Mouse (Mus musculus) cerebellum, postnatal 36 days (tissue): ENCODE data around the gene Rps6kb1.

Source experiments
- DNase-seq, 2 experiments: peaks; one replicate each; pipeline ENCODE4 v3.0.0; 2021 to 2022; ENCODE audit warnings: mixed read lengths in 2 of 2

Rps6kb1 gene

GRCm38 (mm10) chr11:86580319-86581113 is 35.9 kb upstream of the Rps6kb1 start:
- no peak for DNase-seq

DNA sequence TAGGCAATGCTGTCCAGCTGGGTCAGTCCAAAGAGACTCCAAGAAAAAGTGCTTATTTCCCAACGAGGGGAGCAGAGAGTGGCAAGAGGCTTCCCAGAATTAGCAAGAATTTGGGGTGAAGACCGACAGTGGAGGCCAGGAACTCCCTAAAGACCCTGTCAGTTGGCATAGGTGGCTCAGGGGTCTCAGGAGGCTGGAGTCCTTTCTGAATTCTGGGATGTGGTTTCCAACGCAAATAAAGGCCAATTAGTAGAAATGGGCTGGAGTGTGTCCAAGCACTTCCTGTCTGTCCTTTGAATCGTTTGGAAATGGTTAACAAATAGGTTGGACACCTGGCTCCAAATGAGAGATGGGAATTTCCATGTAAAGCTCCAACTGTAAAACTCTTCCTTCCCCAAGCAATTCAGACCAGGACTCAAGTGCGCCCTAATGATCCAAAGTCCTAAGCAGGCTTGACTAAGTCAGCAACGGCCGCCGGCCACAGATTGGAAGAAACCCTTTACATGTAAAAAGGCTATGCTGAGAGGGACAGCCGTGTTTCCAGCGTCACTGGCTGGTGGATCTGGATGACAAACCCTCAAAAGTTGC is 35.2 kb upstream of the Rps6kb1 start:
- DNase-seq, result no peak

GRCm38 (mm10) chr11:86578809-86579730 is 34.5 kb upstream of the Rps6kb1 start:
- no peak for DNase-seq

DNA sequence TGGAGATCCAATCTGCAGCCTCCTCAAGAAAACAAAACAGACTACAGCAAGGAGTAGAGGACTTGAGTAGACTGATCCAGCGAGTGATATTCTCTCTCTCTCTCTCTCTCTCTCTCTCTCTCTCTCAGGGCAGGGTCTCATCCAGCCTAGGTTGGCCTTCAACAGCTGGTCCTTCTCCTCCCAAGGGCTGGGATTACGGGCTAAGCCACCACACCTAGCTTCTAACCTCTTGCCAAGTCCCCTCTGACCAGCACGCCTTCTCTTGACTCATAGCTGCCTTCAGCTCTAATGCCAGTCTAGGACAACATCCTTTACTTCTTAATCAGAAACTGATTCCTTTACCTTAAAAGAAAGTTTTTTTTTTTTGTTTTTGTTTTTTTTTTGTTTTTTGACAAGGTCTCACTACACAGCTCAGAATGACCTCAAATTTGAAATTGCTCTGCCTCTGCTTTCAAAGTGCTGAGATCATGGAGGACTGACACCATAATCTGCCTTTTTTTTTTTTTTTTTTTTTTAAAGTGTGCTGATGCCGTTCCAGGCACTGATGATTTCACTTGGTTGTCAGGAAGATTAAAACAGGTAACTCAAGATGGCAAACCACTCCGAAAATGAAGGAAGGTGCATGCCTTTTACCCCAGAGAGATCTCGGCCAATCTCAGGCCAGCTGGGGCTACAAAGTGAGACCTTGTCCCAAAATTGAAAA is 33.7 kb upstream of the Rps6kb1 start:
- DNase-seq, result no peak

DNA sequence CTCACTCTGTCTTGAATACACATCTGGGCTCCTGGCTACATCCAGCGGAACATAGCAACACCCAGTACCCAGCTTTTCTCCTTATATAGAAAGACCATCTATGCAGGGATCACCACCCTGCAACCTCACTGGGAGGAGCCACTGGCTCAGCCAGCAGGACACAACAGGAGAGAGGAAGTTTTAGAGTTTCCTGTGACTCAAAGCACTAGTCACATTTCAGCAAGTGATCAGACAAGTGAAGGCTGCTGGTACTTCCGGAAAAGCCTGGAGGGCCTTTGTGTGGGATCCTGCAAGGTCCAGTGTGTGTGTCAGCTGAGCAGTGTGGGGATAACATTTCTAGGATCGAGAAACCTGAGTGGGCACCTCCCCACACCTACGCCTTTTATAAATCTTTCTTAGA is 32.6 kb upstream of the Rps6kb1 start:
- DNase-seq, result no peak

DNA sequence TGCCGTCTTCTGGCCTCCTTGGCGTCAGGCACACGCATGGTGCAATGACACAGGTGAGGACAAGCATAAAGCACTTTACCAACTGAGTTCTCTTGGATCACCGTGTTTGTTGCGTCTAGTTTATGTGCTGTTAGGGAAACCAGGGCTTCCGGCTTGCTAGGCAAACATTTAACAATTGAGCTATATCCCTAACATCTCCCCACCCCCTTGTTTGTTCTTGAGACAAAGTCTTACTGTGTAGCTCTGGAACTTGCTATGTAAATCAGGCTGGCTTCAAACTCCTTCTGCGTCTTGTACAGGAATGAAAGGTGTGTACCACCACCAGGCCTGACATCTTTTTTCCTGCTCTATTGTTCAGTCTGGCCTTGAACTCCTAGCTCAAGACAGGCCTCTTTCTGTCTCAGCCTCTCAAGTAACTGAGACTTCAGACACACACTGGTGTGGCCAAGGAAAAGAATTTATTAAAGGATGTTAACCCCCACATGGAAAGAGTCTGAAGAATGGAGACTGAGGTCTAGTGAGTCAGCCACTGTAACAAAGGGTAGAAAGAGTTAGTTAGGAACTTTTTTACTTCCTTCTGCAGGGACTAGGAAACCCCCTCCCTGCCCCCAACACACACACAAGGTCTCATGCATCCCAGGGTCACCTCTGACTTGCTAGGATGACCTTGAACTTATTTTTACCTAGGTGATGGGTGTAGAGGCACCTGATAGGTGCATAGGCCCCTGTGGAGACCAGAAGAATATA is 31.2 kb upstream of the Rps6kb1 start:
- DNase-seq, result no peak

- no peak for DNase-seq
These were observed 29.8 kb upstream of the Rps6kb1 start for GRCm38 (mm10) chr11:86574408-86574807.

GRCm38 (mm10) chr11:86573646-86574231 is 29.1 kb upstream of the Rps6kb1 start:
- no peak for DNase-seq

- DNase-seq, result no peak
These were observed 28.0 kb upstream of the Rps6kb1 start for GRCm38 (mm10) chr11:86572623-86573022.

DNA sequence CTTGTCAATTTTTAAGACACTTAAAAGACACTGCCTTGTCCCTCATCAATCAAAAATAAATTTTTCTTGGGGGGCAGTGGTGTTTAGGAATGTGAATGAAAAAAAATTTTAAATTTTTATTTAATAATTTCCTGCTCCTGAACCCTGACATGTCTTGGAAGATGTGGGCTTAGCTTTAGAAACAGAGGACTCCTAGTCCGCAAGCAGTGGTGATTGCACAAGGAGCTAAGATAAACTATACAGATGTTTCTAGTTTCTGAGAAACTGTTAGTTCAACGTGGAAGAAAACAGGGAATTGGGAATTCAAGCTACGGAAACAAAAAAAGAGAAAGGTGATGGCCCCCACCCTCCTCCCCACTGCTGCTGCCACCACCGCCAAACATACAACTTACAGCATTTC is 27.3 kb upstream of the Rps6kb1 start:
- no peak for DNase-seq

DNA sequence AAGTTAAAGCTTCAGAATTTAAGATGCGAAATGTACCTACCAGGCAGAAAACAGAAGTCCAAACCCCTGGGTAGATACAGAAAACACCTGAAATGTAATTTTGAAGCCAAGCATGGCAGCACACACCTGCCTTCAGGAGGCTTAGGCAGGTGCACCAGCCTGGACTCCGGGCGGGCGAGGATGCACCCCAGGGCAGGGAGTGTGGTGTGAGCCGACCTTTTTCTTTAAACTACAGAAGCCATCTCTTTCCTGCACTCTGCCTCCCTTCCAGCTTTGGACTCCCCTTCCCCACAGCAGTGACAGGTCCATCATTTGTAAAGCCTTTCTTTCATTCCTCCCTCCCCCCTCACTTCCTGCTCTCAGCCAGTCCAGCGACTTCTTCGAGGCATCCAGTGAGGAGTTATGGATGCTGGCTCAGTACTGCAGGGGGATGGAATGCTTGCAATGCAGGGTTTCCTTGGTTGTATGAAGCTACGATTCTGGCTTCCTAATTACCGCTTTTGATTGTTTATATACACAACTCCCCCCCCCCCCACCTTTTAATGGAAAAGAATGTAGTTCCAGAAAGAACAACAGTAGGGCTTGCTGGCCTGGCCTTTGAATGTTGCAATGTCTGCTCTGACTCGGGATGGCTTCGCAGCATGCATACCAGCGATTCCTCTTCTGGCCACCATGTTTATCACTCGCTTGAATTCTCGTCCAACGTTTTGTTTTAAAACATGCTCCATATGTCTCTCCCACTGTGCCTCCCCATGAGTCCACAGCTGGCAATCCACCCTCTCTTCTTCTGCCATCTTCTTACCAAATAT is 26.6 kb upstream of the Rps6kb1 start:
- DNase-seq, result peak in 1 of 2 experiments; percentile 10

- DNase-seq, result no peak
These were observed 25.7 kb upstream of the Rps6kb1 start for GRCm38 (mm10) chr11:86570261-86570746.

DNA sequence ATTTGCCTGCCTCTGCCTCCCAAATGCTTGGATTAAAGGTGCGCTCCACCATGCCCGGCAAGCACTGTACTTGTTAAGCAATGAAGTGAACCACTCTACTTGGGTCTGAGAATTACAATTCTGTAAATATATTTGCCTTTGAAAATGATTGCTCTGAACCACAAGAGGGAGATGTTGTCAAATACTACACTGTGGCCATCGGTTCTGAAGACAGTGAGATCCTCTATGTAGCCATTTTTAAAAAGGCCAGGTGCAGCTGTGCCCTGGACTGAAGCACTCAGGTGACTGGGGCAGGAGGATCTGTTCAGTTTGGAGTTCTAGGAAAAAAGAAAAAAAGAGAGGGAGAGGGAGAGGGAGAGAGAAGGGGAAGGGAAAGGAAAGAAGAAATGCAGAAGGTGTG is 23.8 kb upstream of the Rps6kb1 start:
- DNase-seq, result no peak

GRCm38 (mm10) chr11:86558258-86558657 is 13.7 kb upstream of the Rps6kb1 start:
- DNase-seq, result no peak

DNA sequence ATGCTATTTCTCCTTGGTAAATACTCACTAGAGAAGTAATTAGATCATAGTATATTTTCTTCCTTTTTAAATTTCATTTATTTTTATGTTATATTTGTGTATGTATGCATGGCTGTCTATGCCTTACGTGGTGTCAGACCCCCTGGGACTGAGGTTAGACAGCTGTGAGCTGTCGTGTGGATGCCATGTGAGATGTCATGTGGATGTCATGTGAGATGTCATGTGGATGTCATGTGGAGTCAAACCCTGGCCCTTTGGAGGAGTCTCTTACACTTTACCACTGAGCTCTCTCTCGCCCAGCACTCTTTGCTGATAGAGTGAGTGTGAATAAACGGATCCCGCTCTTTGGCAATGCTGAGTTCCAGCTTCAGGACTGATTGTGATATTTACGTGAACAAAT is 8.9 kb upstream of the Rps6kb1 start:
- no peak for DNase-seq

- DNase-seq, result no peak
These were observed 2.8 kb upstream of the Rps6kb1 start for GRCm38 (mm10) chr11:86547412-86547811.

DNA sequence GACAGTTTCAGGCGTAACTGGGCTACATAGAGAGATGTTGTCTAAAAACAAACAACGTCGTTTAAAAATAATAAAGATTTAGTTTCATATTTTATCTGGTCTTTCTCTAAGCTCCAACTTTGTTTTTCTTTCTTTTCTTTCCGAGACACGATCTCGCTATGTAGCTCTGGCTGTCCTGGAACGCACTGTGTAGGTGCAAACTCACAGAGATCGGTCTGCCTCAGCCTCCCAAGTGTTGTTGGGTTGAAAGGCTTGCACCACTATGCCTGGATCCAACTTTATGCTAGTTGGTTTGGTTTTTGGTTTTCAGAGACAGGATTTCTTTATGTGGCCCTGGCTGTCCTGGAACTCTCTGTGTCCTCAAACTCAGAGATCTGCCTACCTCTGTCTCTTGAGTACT is 951 bp upstream of the Rps6kb1 start:
- no peak for DNase-seq

DNA sequence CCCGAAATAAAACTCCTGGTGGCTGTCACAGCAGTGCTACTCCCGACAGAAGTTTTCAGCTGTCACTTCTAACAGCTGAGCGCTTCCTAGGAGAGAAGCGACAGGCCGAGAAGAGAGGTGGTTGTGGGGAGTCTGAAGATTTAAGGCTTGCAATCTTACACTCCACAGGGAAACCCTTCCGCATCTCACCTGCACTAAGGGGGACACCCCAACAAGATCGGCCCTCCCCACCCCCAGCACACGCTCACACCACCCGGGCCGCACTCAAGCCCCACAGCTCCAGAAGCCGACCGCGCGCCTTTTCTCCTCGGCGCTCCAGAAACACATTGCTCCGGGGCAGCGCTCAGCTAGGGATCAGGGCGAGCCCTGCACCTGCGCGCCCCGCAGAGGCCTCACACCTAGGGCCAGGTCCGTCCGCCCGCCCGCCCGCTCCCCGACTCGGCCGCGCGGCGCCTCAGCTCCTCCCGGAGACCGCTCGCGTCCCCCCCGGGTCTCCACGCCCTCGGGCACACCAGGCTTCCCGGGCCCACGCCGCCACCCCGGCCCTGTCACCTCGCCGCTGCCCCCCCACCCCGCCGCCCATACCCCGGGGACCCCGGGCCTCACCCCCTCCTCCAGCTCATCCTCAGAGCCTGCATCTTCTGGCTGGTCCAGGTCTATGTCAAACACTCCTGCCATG is 506 bp downstream of the Rps6kb1 start:
- peak in 1 of 2 experiments; percentile 47 for DNase-seq

GRCm38 (mm10) chr11:86542851-86543250 is 1.8 kb downstream of the Rps6kb1 start:
- DNase-seq, result no peak

- DNase-seq, result no peak
These were observed 4.1 kb downstream of the Rps6kb1 start for GRCm38 (mm10) chr11:86540476-86540845.
